ENCODE assay signal across 18 mouse cellular contexts in the genomic region with DNA sequence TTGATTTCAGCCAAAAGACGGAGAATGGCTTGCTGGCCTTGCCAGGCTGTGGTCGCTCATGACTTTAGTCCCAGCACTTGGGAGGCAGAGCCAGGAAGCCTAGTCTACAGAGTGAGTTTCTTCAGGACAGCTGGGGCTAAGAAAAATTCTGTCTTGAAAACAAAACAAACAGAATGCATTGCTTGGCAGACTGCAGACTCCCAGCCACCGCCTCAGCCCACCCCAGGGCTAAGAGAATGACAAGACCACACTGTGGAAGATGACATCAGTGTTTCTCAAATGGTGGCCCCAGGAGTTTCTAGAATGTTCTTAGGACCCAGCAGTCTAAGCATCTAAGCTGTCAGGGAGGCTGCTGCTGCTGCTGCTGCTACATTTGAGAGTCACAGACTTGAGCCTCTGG. TPM values are rescaled to one million over a fixed set of nuclear protein-coding genes. Genes with fewer than 3 reads are reported as not detected.
DNase-seq lines count a peak whose midpoint lies in the region; ATAC-seq and TF ChIP-seq lines count a peak whose summit lies in the region.
"Had no signal": no experiment of that assay in that cellular context is flagged by ENCODE, and none has a peak within 500 bp of the region (broad histone marks: within the 10 kb centered on the region; RNA-seq: fewer than 3 reads in every experiment).

No protein-coding gene starts in this region.

- no peaks in the 10 kb centered on the region for H3K27me3 ChIP-seq in cerebellum, adult 2 months (ENCODE audit: control insufficient read depth, insufficient read depth, low read length)
- 0 out of 2 replicates have a peak, but pooled peaks cover 4% of the 10 kb centered on the region for H3K27me3 ChIP-seq in hindbrain, embryonic 13.5 days
- no peaks in the 10 kb centered on the region for H3K27me3 ChIP-seq in hindbrain, embryonic 16.5 days (replicated peaks; ENCODE audit: control insufficient read depth, insufficient read depth, low read length)
- H3K27me3 ChIP-seq in neural tube, embryonic 13.5 days, result no peaks in the 10 kb centered on the region
- H3K27me3 ChIP-seq in neural tube, embryonic 15.5 days (replicated peaks), result 0 out of 2 replicates have a peak, but pooled peaks cover 6% of the 10 kb centered on the region
- no peaks in the 10 kb centered on the region for H3K27me3 ChIP-seq in embryonic facial prominence, embryonic 14.5 days (replicated peaks; ENCODE audit: control insufficient read depth, insufficient read depth, low read length)
- H3K27me3 ChIP-seq: forebrain, embryonic 13.5 days had no signal

- no peak overlapping the region for H3K9ac ChIP-seq in hindbrain, embryonic 13.5 days
- no peak overlapping the region for H3K9ac ChIP-seq in hindbrain, embryonic 16.5 days (ENCODE audit: low read depth, low read length)
- no peak overlapping the region for H3K9ac ChIP-seq in neural tube, embryonic 13.5 days
- no peak overlapping the region for H3K9ac ChIP-seq in neural tube, embryonic 15.5 days (replicated peaks)
- H3K9ac ChIP-seq in embryonic facial prominence, embryonic 14.5 days (ENCODE audit: low read depth, low read length), result no peak overlapping the region
- H3K9ac ChIP-seq: forebrain, embryonic 13.5 days; limb, embryonic 13.5 days; midbrain, embryonic 13.5 days had no signal

- H3K4me3 ChIP-seq in cerebellum, adult 2 months (replicated peaks; ENCODE audit: insufficient read depth, low read depth, low read length), result no peak overlapping the region
- no peak overlapping the region for H3K4me3 ChIP-seq in hindbrain, embryonic 13.5 days
- H3K4me3 ChIP-seq in hindbrain, embryonic 16.5 days (ENCODE audit: low read length), result no peak overlapping the region
- no peak overlapping the region for H3K4me3 ChIP-seq in neural tube, embryonic 13.5 days
- H3K4me3 ChIP-seq in neural tube, embryonic 15.5 days (replicated peaks), result no peak overlapping the region
- no peak overlapping the region for H3K4me3 ChIP-seq in embryonic facial prominence, embryonic 14.5 days (ENCODE audit: low read depth, low read length)
- H3K4me3 ChIP-seq: forebrain, embryonic 13.5 days; heart, embryonic 10.5 days; limb, embryonic 13.5 days; midbrain, embryonic 13.5 days had no signal

- H3K27ac ChIP-seq in cerebellum, adult 2 months (ENCODE audit: insufficient read depth, low read length), result peak overlapping the region; percentile 15; the same call in 1 of the 2 replicates
- H3K27ac ChIP-seq in hindbrain, embryonic 13.5 days, result 0 out of 2 replicates have a peak overlapping the region, but pooled peaks have one; percentile 27
- no peak overlapping the region; the same call in 1 of the 2 replicates for H3K27ac ChIP-seq in hindbrain, embryonic 16.5 days (ENCODE audit: low read depth, low read length)
- H3K27ac ChIP-seq in neural tube, embryonic 13.5 days (replicated peaks), result peak overlapping the region; percentile 56; the same call in 1 of the 2 replicates
- no peak overlapping the region for H3K27ac ChIP-seq in neural tube, embryonic 15.5 days (replicated peaks)
- peak overlapping the region; percentile 55 for H3K27ac ChIP-seq in embryonic facial prominence, embryonic 14.5 days (replicated peaks; ENCODE audit: low read depth, low read length)
- H3K27ac ChIP-seq: forebrain, embryonic 13.5 days; limb, embryonic 13.5 days; macrophage; midbrain, embryonic 13.5 days had no signal

- no peaks in the 10 kb centered on the region for H3K36me3 ChIP-seq in hindbrain, embryonic 13.5 days
- no peaks in the 10 kb centered on the region for H3K36me3 ChIP-seq in hindbrain, embryonic 16.5 days (ENCODE audit: control insufficient read depth, insufficient read depth, low read length)
- H3K36me3 ChIP-seq in neural tube, embryonic 13.5 days, result no peaks in the 10 kb centered on the region
- H3K36me3 ChIP-seq in neural tube, embryonic 15.5 days, result no peaks in the 10 kb centered on the region
- H3K36me3 ChIP-seq in embryonic facial prominence, embryonic 14.5 days (ENCODE audit: control insufficient read depth, insufficient read depth, low read length), result no peaks in the 10 kb centered on the region
- H3K36me3 ChIP-seq: heart, embryonic 10.5 days; limb, embryonic 13.5 days; midbrain, embryonic 13.5 days had no signal

- no peak overlapping the region for H3K4me2 ChIP-seq in hindbrain, embryonic 13.5 days
- no peak overlapping the region for H3K4me2 ChIP-seq in hindbrain, embryonic 16.5 days (ENCODE audit: low read length)
- H3K4me2 ChIP-seq in neural tube, embryonic 13.5 days, result no peak overlapping the region
- no peak overlapping the region for H3K4me2 ChIP-seq in neural tube, embryonic 15.5 days
- no peak overlapping the region for H3K4me2 ChIP-seq in embryonic facial prominence, embryonic 14.5 days (ENCODE audit: low read depth, low read length)
- H3K4me2 ChIP-seq: forebrain, embryonic 13.5 days; limb, embryonic 13.5 days; midbrain, embryonic 13.5 days had no signal

- TF ChIP-seq CTCF in cerebellum, adult 2 months (IDR thresholded peaks at IDR 0.05; ENCODE audit: borderline replicate concordance, insufficient read depth, low read depth, low read length), result no peak

- no peak for DNase-seq in cerebellum, adult 2 months
- no peak for DNase-seq in cerebellum, postnatal 10 days
- no peak for DNase-seq in embryonic facial prominence, embryonic 14.5 days (ENCODE audit: low spot score)
- DNase-seq in urinary bladder, postnatal 14 days (ENCODE audit: low spot score), result no peak
- DNase-seq: adrenal gland, postnatal 36 days; cerebellum, postnatal 25 days; heart, postnatal 36 days; kidney, adult 2 months; lung, adult 2 months had no signal

- H3K9me3 ChIP-seq in hindbrain, embryonic 13.5 days, result no peaks in the 10 kb centered on the region
- H3K9me3 ChIP-seq in hindbrain, embryonic 16.5 days (ENCODE audit: control insufficient read depth, low read length), result no peaks in the 10 kb centered on the region
- H3K9me3 ChIP-seq in neural tube, embryonic 13.5 days, result no peaks in the 10 kb centered on the region
- no peaks in the 10 kb centered on the region for H3K9me3 ChIP-seq in neural tube, embryonic 15.5 days (replicated peaks)
- H3K9me3 ChIP-seq in embryonic facial prominence, embryonic 14.5 days (ENCODE audit: control insufficient read depth, low read length), result no peaks in the 10 kb centered on the region
- H3K9me3 ChIP-seq: forebrain, embryonic 13.5 days; heart, embryonic 10.5 days; limb, embryonic 13.5 days; midbrain, embryonic 13.5 days had no signal

- no peak for ATAC-seq in hindbrain, embryonic 13.5 days (ENCODE audit: low FRiP score)
- ATAC-seq in hindbrain, embryonic 16.5 days, result no peak
- no peak for ATAC-seq in neural tube, embryonic 13.5 days (ENCODE audit: low read depth)
- ATAC-seq in neural tube, embryonic 15.5 days (ENCODE audit: low FRiP score), result no peak
- ATAC-seq in embryonic facial prominence, embryonic 14.5 days (ENCODE audit: low read depth), result peak; percentile 19; the same call in 1 of the 2 replicates
- ATAC-seq: forebrain, embryonic 13.5 days; midbrain, embryonic 13.5 days had no signal

- 71% methylated on average over 3 of the region's 3 CpGs for WGBS in cerebellum, adult 2 months
- 83% methylated on average over 3 of the region's 3 CpGs for WGBS in hindbrain, embryonic 13.5 days
- WGBS in hindbrain, embryonic 16.5 days, result 83% methylated on average over 3 of the region's 3 CpGs
- 74% methylated on average over 3 of the region's 3 CpGs for WGBS in neural tube, embryonic 13.5 days
- WGBS in neural tube, embryonic 15.5 days, result 82% methylated on average over 3 of the region's 3 CpGs
- WGBS in embryonic facial prominence, embryonic 14.5 days, result 38% methylated on average over 3 of the region's 3 CpGs

- TF ChIP-seq POLR2A in cerebellum, adult 2 months (IDR thresholded peaks at IDR 0.05; ENCODE audit: borderline replicate concordance, insufficient read depth, low read length), result no peak

- peaks cover 4% of the 10 kb centered on the region; the same call in 1 of the 2 replicates for H3K4me1 ChIP-seq in cerebellum, adult 2 months (ENCODE audit: control insufficient read depth, insufficient read depth, low read length)
- H3K4me1 ChIP-seq in hindbrain, embryonic 13.5 days (replicated peaks), result peaks cover 18% of the 10 kb centered on the region
- H3K4me1 ChIP-seq in hindbrain, embryonic 16.5 days (ENCODE audit: control insufficient read depth, insufficient read depth, low read depth, low read length), result no peaks in the 10 kb centered on the region; the same call in 1 of the 2 replicates
- peaks cover 13% of the 10 kb centered on the region for H3K4me1 ChIP-seq in neural tube, embryonic 13.5 days (replicated peaks)
- H3K4me1 ChIP-seq in neural tube, embryonic 15.5 days, result peaks cover 8% of the 10 kb centered on the region; the same call in 1 of the 2 replicates
- peaks cover 9% of the 10 kb centered on the region for H3K4me1 ChIP-seq in embryonic facial prominence, embryonic 14.5 days (ENCODE audit: control insufficient read depth, insufficient read depth, low read length)

RNA-seq across cellular contexts. Expression of a gene that starts 9.1 kb away (rescaled TPM):
- polyA plus RNA-seq in cerebellum, adult 2 months (2012; rRNA removed), result 22.2 and 25.2 TPM in 2 replicates
- polyA plus RNA-seq in hindbrain, embryonic 13.5 days (2015; fragmentation: Nextera tagmentation; extraction: Ambion mirVana), result 0.89 and 1.1 TPM in 2 replicates
- 2.4 and 2.7 TPM in 2 replicates for polyA plus RNA-seq in hindbrain, embryonic 16.5 days (2015; fragmentation: Nextera tagmentation; extraction: Ambion mirVana)
- polyA plus RNA-seq in neural tube, embryonic 13.5 days (2015; fragmentation: Nextera tagmentation; extraction: Ambion mirVana), result 4.4 and 6.0 TPM in 2 replicates
- 1.0 and 2.9 TPM in 2 replicates for polyA plus RNA-seq in neural tube, embryonic 15.5 days (2015; fragmentation: Nextera tagmentation; extraction: Ambion mirVana)
- polyA plus RNA-seq in embryonic facial prominence, embryonic 14.5 days (2014; fragmentation: Nextera tagmentation; extraction: Ambion mirVana), result 15.1 and 16.1 TPM in 2 replicates

RNA-seq across cellular contexts. Expression of a gene that starts 45.8 kb away (rescaled TPM):
- 320 and 325 TPM in 2 replicates for polyA plus RNA-seq in cerebellum, adult 2 months (2012; rRNA removed)
- polyA plus RNA-seq in hindbrain, embryonic 13.5 days (2015; fragmentation: Nextera tagmentation; extraction: Ambion mirVana), result 442 and 459 TPM in 2 replicates
- 490 and 530 TPM in 2 replicates for polyA plus RNA-seq in hindbrain, embryonic 16.5 days (2015; fragmentation: Nextera tagmentation; extraction: Ambion mirVana)
- 473 and 497 TPM in 2 replicates for polyA plus RNA-seq in neural tube, embryonic 13.5 days (2015; fragmentation: Nextera tagmentation; extraction: Ambion mirVana)
- polyA plus RNA-seq in neural tube, embryonic 15.5 days (2015; fragmentation: Nextera tagmentation; extraction: Ambion mirVana), result 492 and 530 TPM in 2 replicates
- 383 and 394 TPM in 2 replicates for polyA plus RNA-seq in embryonic facial prominence, embryonic 14.5 days (2014; fragmentation: Nextera tagmentation; extraction: Ambion mirVana)

Comparison
In these comparisons a context has a peak if more than half of its experiments do, and no peak if none do; other contexts are left out.
1. H3K27ac ChIP-seq: peak in cerebellum, adult 2 months (single experiment), hindbrain, embryonic 13.5 days (single experiment), neural tube, embryonic 13.5 days (single experiment) and embryonic facial prominence, embryonic 14.5 days (single experiment); none in hindbrain, embryonic 16.5 days (single experiment) and neural tube, embryonic 15.5 days (single experiment).